Mouse (Mus musculus): ENCODE results near the gene Wnt1. TPM values are rescaled to one million over a fixed set of nuclear protein-coding genes. Genes with fewer than 3 reads are reported as not detected.

Gene Wnt1
- total RNA-seq, 1 experiment from 2014 or later: not detected

Other genes with a start within 250 kb of the Wnt1 start
- gene Ccnt1, start 218.9 kb upstream of the Wnt1 start, total RNA-seq (2017): 109 and 125 TPM in 2 replicates
- gene 4930415O20Rik, start 218.9 kb upstream of the Wnt1 start, total RNA-seq (2017): not detected in 2 replicates
- 14.1 and 17.3 TPM in 2 replicates for gene Adcy6, start 179.8 kb upstream of the Wnt1 start, total RNA-seq (2017)
- gene Cacnb3, start 159.0 kb upstream of the Wnt1 start, total RNA-seq (2017): not detected in 2 replicates
- gene Ddx23, start 127.0 kb upstream of the Wnt1 start, total RNA-seq (2017): 93.8 and 108 TPM in 2 replicates
- 0.79 and 1.1 TPM in 2 replicates for gene Rnd1, start 112.4 kb upstream of the Wnt1 start, total RNA-seq (2017)
- gene Ccdc65, start 81.7 kb upstream of the Wnt1 start, total RNA-seq (2017): 0.19 TPM in 1 of 2 replicates, not detected in the other
- 5.9 and 11.3 TPM in 2 replicates for gene Fkbp11, start 61.7 kb upstream of the Wnt1 start, total RNA-seq (2017)
- gene Arf3, start 26.6 kb upstream of the Wnt1 start, total RNA-seq (2017): 36.0 and 38.6 TPM in 2 replicates
- gene Wnt10b, start 11.7 kb upstream of the Wnt1 start, total RNA-seq (2017): 1.4 and 1.8 TPM in 2 replicates
- gene Ddn, start 19.6 kb downstream of the Wnt1 start, total RNA-seq (2017): 0.15 and 0.63 TPM in 2 replicates
- 70.7 and 115 TPM in 2 replicates for gene Prkag1, start 41.7 kb downstream of the Wnt1 start, total RNA-seq (2017)
- 33.0 and 45.0 TPM in 2 replicates for gene Kmt2d, start 81.3 kb downstream of the Wnt1 start, total RNA-seq (2017)
- gene Rhebl1, start 104.7 kb downstream of the Wnt1 start, total RNA-seq (2017): 6.2 and 14.7 TPM in 2 replicates
- 0.13 TPM in 1 of 2 replicates, not detected in the other for gene Dhh, start 108.7 kb downstream of the Wnt1 start, total RNA-seq (2017)
- gene Lmbr1l, start 128.4 kb downstream of the Wnt1 start, total RNA-seq (2017): 8.7 and 21.2 TPM in 2 replicates
- gene Tuba1b, start 144.7 kb downstream of the Wnt1 start, total RNA-seq (2017): 672 and 707 TPM in 2 replicates
- 12.9 TPM in 1 of 2 replicates, not detected in the other for gene Gm49450, start 163.7 kb downstream of the Wnt1 start, total RNA-seq (2017)
- 35.1 and 40.0 TPM in 2 replicates for gene Tuba1a, start 163.8 kb downstream of the Wnt1 start, total RNA-seq (2017)
- gene Tuba1c, start 240.0 kb downstream of the Wnt1 start, total RNA-seq (2017): 58.2 and 65.1 TPM in 2 replicates